Mouse (Mus musculus): ENCODE measurements around the gene Ezr. TPM values are rescaled to one million over a fixed set of nuclear protein-coding genes. Genes with fewer than 3 reads are reported as not detected.

Ezr gene
- polyA plus RNA-seq, 1 experiment from 2014 or later, result 46.9 TPM

DNA sequence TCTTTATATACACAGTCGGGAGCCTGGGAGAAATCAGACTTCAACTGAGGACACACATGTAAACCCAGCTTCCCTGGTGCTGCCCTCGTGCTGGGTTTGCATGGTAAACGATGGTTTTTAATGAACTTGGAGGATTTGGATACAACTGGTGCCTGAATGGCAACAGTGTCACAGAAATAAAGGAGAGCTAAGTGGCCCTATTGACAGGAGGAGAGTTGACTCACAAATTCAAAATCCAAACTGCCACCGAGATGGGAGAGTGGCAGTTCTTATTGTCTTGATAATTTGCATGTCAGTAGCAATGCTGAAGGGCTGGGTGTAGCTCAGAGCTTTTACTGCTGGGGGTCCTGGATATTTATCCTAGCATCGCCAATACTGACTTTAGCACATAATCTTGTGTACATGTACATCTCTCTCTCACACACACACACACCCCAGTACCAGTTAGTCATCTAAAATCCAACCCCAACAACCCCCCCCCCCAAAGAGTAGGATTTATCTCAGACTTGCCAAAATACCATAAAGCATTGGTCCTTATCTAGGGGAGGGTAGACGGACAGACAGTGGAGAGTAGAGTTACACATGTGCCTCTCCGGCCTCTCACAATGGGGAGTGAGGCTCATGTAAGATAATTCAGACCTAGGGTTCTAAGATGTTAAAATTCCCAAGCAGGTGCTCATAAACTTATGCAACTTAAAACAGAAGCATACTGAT is 18.9 kb downstream of the Ezr start:
- ATAC-seq (replicated peaks; ENCODE audit: insufficient number of reproducible peaks, low FRiP score, low TSS enrichment, low read depth) (no peak), DNase-seq (ENCODE audit: low spot score) (no peak)
- no peaks in the 10 kb centered on the region for H3K36me3 ChIP-seq (replicated peaks; ENCODE audit: control insufficient read depth, insufficient read depth, low read depth, low read length)
- H3K9ac ChIP-seq (replicated peaks; ENCODE audit: low read length), result no peak overlapping the region
- 56% methylated on average over 7 of the region's 7 CpGs for WGBS
- no peak overlapping the region for H3K27ac ChIP-seq (replicated peaks; ENCODE audit: low read depth, low read length)
- H3K9me3 ChIP-seq (replicated peaks; ENCODE audit: control insufficient read depth, low read length), result no peaks in the 10 kb centered on the region
- H3K4me2 ChIP-seq (ENCODE audit: low read depth, low read length), result no peak overlapping the region
- no peaks in the 10 kb centered on the region for H3K4me1 ChIP-seq (ENCODE audit: control insufficient read depth, insufficient read depth, low read length)
- no peaks in the 10 kb centered on the region for H3K27me3 ChIP-seq (ENCODE audit: control insufficient read depth, insufficient read depth, low read length)
- no peak overlapping the region for H3K4me3 ChIP-seq (ENCODE audit: low read depth, low read length)

DNA sequence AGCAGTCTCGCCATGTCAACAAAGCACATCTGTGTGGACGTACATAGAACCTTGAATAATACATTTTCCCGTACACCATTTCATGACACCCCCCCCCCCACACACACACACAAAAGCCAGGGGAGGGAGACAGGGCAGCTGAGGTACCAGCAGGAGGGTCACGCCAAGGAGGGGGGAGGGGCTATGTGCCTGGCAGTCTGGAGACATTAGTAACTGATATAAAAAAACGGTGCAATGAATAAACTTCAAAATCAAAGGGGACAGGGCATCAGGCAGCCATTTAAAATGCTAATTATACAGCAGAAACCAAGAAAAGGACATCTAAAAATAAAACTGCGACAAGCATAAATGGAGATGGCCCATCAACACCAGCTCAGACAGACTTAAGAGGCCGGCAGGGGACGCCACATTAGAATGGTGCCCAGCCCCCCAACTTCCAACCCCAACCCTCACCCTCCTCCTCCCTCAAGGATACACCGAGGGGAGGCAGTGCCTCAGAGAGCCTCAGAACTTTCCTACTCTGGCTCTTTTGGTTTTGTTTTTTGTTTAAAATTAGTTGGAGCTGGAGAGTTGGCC is 22.8 kb downstream of the Ezr start:
- no peaks in the 10 kb centered on the region for H3K36me3 ChIP-seq (replicated peaks; ENCODE audit: control insufficient read depth, insufficient read depth, low read depth, low read length)
- no peaks in the 10 kb centered on the region for H3K9me3 ChIP-seq (replicated peaks; ENCODE audit: control insufficient read depth, low read length)
- no peak overlapping the region for H3K27ac ChIP-seq (replicated peaks; ENCODE audit: low read depth, low read length)
- no peak overlapping the region for H3K4me3 ChIP-seq (ENCODE audit: low read depth, low read length)
- H3K4me2 ChIP-seq (ENCODE audit: low read depth, low read length), result no peak overlapping the region
- H3K9ac ChIP-seq (replicated peaks; ENCODE audit: low read length), result no peak overlapping the region
- no peaks in the 10 kb centered on the region for H3K27me3 ChIP-seq (ENCODE audit: control insufficient read depth, insufficient read depth, low read length)
- no peaks in the 10 kb centered on the region for H3K4me1 ChIP-seq (ENCODE audit: control insufficient read depth, insufficient read depth, low read length)
- ATAC-seq (replicated peaks; ENCODE audit: insufficient number of reproducible peaks, low FRiP score, low TSS enrichment, low read depth) (no peak), DNase-seq (ENCODE audit: low spot score) (no peak)
- 55% methylated on average over 9 of the region's 9 CpGs for WGBS

- Histone ChIP-seq H3K4me3 (ENCODE audit: low read depth, low read length) (no peak overlapping the region), H3K4me2 (ENCODE audit: low read depth, low read length) (no peak overlapping the region), H3K9me3 (replicated peaks; ENCODE audit: control insufficient read depth, low read length) (no peaks in the 10 kb centered on the region), H3K4me1 (ENCODE audit: control insufficient read depth, insufficient read depth, low read length) (no peaks in the 10 kb centered on the region), H3K36me3 (replicated peaks; ENCODE audit: control insufficient read depth, insufficient read depth, low read depth, low read length) (no peaks in the 10 kb centered on the region), H3K27ac (replicated peaks; ENCODE audit: low read depth, low read length) (no peak overlapping the region), H3K27me3 (ENCODE audit: control insufficient read depth, insufficient read depth, low read length) (no peaks in the 10 kb centered on the region), H3K9ac (replicated peaks; ENCODE audit: low read length) (no peak overlapping the region)
- 88% methylated on average over 8 of the region's 8 CpGs for WGBS
- DNase-seq (ENCODE audit: low spot score) (no peak), ATAC-seq (replicated peaks; ENCODE audit: insufficient number of reproducible peaks, low FRiP score, low TSS enrichment, low read depth) (no peak)
Measured at GRCm38 (mm10) chr17:6758845-6759244, 23.7 kb downstream of the Ezr start.

- Histone ChIP-seq H3K9ac (replicated peaks; ENCODE audit: low read length) (no peak overlapping the region), H3K27ac (replicated peaks; ENCODE audit: low read depth, low read length) (no peak overlapping the region), H3K27me3 (ENCODE audit: control insufficient read depth, insufficient read depth, low read length) (no peaks in the 10 kb centered on the region), H3K9me3 (replicated peaks; ENCODE audit: control insufficient read depth, low read length) (no peaks in the 10 kb centered on the region), H3K36me3 (replicated peaks; ENCODE audit: control insufficient read depth, insufficient read depth, low read depth, low read length) (no peaks in the 10 kb centered on the region), H3K4me2 (ENCODE audit: low read depth, low read length) (no peak overlapping the region), H3K4me1 (ENCODE audit: control insufficient read depth, insufficient read depth, low read length) (no peaks in the 10 kb centered on the region), H3K4me3 (ENCODE audit: low read depth, low read length) (no peak overlapping the region)
- no peak for DNase-seq (ENCODE audit: low spot score)
- ATAC-seq (replicated peaks; ENCODE audit: insufficient number of reproducible peaks, low FRiP score, low TSS enrichment, low read depth), result no peak
- 93% methylated on average over 16 of the region's 16 CpGs for WGBS
Measured at GRCm38 (mm10) chr17:6757902-6758301, 24.7 kb downstream of the Ezr start.

GRCm38 (mm10) chr17:6755873-6756272 is 26.7 kb downstream of the Ezr start:
- Histone ChIP-seq H3K27me3 (ENCODE audit: control insufficient read depth, insufficient read depth, low read length) (no peaks in the 10 kb centered on the region), H3K4me1 (ENCODE audit: control insufficient read depth, insufficient read depth, low read length) (peaks cover 5% of the 10 kb centered on the region), H3K4me2 (ENCODE audit: low read depth, low read length) (no peak overlapping the region), H3K27ac (replicated peaks; ENCODE audit: low read depth, low read length) (no peak overlapping the region), H3K36me3 (replicated peaks; ENCODE audit: control insufficient read depth, insufficient read depth, low read depth, low read length) (no peaks in the 10 kb centered on the region), H3K9me3 (replicated peaks; ENCODE audit: control insufficient read depth, low read length) (no peaks in the 10 kb centered on the region), H3K4me3 (ENCODE audit: low read depth, low read length) (no peak overlapping the region), H3K9ac (replicated peaks; ENCODE audit: low read length) (no peak overlapping the region)
- DNase-seq (ENCODE audit: low spot score), result no peak
- ATAC-seq (replicated peaks; ENCODE audit: insufficient number of reproducible peaks, low FRiP score, low TSS enrichment, low read depth), result no peak
- 78% methylated on average over 8 of the region's 8 CpGs for WGBS

DNA sequence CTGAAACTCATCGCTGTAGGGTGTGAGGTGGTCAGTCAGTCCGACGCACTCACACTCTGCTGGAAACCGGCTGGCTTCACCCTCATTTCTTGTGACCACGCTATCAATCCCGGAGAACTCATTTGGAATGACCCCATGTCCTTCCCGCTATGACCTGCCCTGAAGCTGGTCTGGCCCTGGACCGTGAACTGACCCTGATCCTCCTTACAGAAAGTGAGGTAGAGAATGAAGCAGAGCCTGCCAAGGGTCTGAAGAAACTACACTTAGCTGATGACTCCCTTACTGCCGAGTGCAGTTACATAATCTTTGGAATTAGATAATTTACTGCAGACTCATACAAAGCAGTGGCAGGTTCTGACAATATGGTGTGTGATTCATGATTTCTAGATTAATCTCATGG is 27.4 kb downstream of the Ezr start:
- ATAC-seq (replicated peaks; ENCODE audit: insufficient number of reproducible peaks, low FRiP score, low TSS enrichment, low read depth) (no peak), DNase-seq (ENCODE audit: low spot score) (no peak)
- H3K27ac ChIP-seq (replicated peaks; ENCODE audit: low read depth, low read length), result no peak overlapping the region
- H3K4me1 ChIP-seq (ENCODE audit: control insufficient read depth, insufficient read depth, low read length), result peaks cover 5% of the 10 kb centered on the region
- no peaks in the 10 kb centered on the region for H3K27me3 ChIP-seq (ENCODE audit: control insufficient read depth, insufficient read depth, low read length)
- no peaks in the 10 kb centered on the region for H3K9me3 ChIP-seq (replicated peaks; ENCODE audit: control insufficient read depth, low read length)
- 78% methylated on average over 9 of the region's 9 CpGs for WGBS
- H3K4me3 ChIP-seq (ENCODE audit: low read depth, low read length), result no peak overlapping the region
- H3K36me3 ChIP-seq (replicated peaks; ENCODE audit: control insufficient read depth, insufficient read depth, low read depth, low read length), result no peaks in the 10 kb centered on the region
- H3K4me2 ChIP-seq (ENCODE audit: low read depth, low read length), result no peak overlapping the region
- no peak overlapping the region for H3K9ac ChIP-seq (replicated peaks; ENCODE audit: low read length)

GRCm38 (mm10) chr17:6752375-6752774 is 30.2 kb downstream of the Ezr start:
- Histone ChIP-seq H3K4me1 (ENCODE audit: control insufficient read depth, insufficient read depth, low read length) (peaks cover 7% of the 10 kb centered on the region), H3K4me3 (ENCODE audit: low read depth, low read length) (no peak overlapping the region), H3K36me3 (replicated peaks; ENCODE audit: control insufficient read depth, insufficient read depth, low read depth, low read length) (no peaks in the 10 kb centered on the region), H3K27ac (replicated peaks; ENCODE audit: low read depth, low read length) (no peak overlapping the region), H3K27me3 (ENCODE audit: control insufficient read depth, insufficient read depth, low read length) (no peaks in the 10 kb centered on the region), H3K9ac (replicated peaks; ENCODE audit: low read length) (no peak overlapping the region), H3K9me3 (replicated peaks; ENCODE audit: control insufficient read depth, low read length) (no peaks in the 10 kb centered on the region), H3K4me2 (ENCODE audit: low read depth, low read length) (no peak overlapping the region)
- WGBS, result 20% methylated on average over 7 of the region's 7 CpGs
- ATAC-seq (replicated peaks; ENCODE audit: insufficient number of reproducible peaks, low FRiP score, low TSS enrichment, low read depth) (peak; percentile 20; the same call in 1 of the 2 replicates), DNase-seq (ENCODE audit: low spot score) (peak; percentile 78)

GRCm38 (mm10) chr17:6751221-6751859 is 31.2 kb downstream of the Ezr start:
- Histone ChIP-seq H3K27ac (replicated peaks; ENCODE audit: low read depth, low read length) (no peak overlapping the region), H3K27me3 (ENCODE audit: control insufficient read depth, insufficient read depth, low read length) (no peaks in the 10 kb centered on the region), H3K36me3 (replicated peaks; ENCODE audit: control insufficient read depth, insufficient read depth, low read depth, low read length) (no peaks in the 10 kb centered on the region), H3K4me3 (ENCODE audit: low read depth, low read length) (no peak overlapping the region), H3K4me2 (ENCODE audit: low read depth, low read length) (no peak overlapping the region), H3K9ac (replicated peaks; ENCODE audit: low read length) (no peak overlapping the region), H3K9me3 (replicated peaks; ENCODE audit: control insufficient read depth, low read length) (no peaks in the 10 kb centered on the region), H3K4me1 (ENCODE audit: control insufficient read depth, insufficient read depth, low read length) (peaks cover 7% of the 10 kb centered on the region)
- DNase-seq (ENCODE audit: low spot score), result peak; percentile 39
- no peak for ATAC-seq (replicated peaks; ENCODE audit: insufficient number of reproducible peaks, low FRiP score, low TSS enrichment, low read depth)
- 59% methylated on average over 11 of the region's 11 CpGs for whole genome bisulfite sequencing

Data from embryonic facial prominence, embryonic 11.5 days (tissue).